Comparison of ENCODE assay signal across 29 mouse cellular contexts in the genomic region with DNA sequence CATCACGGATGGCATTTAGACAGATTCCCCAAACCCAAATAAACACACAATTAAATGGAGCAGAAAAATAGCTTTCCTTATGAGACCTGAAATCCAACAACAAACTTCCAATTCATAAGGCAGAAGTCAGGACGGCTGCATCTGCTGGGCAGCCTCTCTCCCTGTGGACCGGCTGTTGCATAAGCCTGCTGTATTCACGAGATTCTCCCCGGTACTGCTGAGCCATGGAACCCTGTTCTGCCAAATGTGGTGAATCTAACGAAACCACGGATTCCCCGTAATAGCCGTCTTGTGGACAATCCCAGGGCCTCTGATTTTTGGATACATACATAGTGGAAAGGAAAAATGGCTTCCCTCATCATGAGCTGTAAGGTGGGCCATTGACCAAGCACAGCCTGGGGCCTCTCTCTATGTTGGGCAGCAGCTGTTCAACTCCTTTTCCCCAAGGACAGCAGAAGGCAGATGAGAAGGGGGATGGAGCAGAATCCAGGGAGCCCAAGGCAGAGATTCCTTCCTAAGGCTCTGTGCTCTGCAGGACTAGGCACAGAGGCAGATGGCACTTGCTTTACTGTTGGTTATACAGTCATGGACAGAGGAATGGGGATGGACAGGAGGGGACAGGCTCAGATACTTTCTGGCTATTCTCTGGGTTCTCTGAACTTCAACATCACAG. TPM values are rescaled to one million over a fixed set of nuclear protein-coding genes. Genes with fewer than 3 reads are reported as not detected.
DNase-seq lines count a peak whose midpoint lies in the region; ATAC-seq and TF ChIP-seq lines count a peak whose summit lies in the region.
"Had no signal": no experiment of that assay in that cellular context is flagged by ENCODE, and none has a peak within 500 bp of the region (broad histone marks: within the 10 kb centered on the region; RNA-seq: fewer than 3 reads in every experiment).

No protein-coding gene starts in this region.

- H3K36me3 ChIP-seq in hindbrain, postnatal 0 days (ENCODE audit: insufficient read depth, low read length) = no peaks in the 10 kb centered on the region
- no peaks in the 10 kb centered on the region for H3K36me3 ChIP-seq in hindbrain, embryonic 12.5 days
- no peaks in the 10 kb centered on the region for H3K36me3 ChIP-seq in midbrain, postnatal 0 days (ENCODE audit: insufficient read depth, low read length)
- H3K36me3 ChIP-seq in midbrain, embryonic 15.5 days (replicated peaks) = no peaks in the 10 kb centered on the region
- H3K36me3 ChIP-seq: embryonic facial prominence, embryonic 10.5 days; forebrain, embryonic 15.5 days; G1E; heart, embryonic 12.5 days; kidney, embryonic 15.5 days had no signal

- H3K9ac ChIP-seq in hindbrain, postnatal 0 days (replicated peaks; ENCODE audit: low read length) = no peak overlapping the region
- H3K9ac ChIP-seq in hindbrain, embryonic 12.5 days = no peak overlapping the region
- H3K9ac ChIP-seq in midbrain, postnatal 0 days (replicated peaks; ENCODE audit: low read length, poor library complexity, severe bottlenecking) = no peak overlapping the region
- H3K9ac ChIP-seq in midbrain, embryonic 15.5 days = no peak overlapping the region
- H3K9ac ChIP-seq: forebrain, embryonic 15.5 days; heart, embryonic 12.5 days; kidney, embryonic 15.5 days had no signal

- 72% methylated on average over 9 of the region's 9 CpGs for WGBS in hindbrain, postnatal 0 days
- 86% methylated on average over 9 of the region's 9 CpGs for WGBS in hindbrain, embryonic 12.5 days
- WGBS in midbrain, postnatal 0 days = 84% methylated on average over 9 of the region's 9 CpGs
- WGBS in midbrain, embryonic 15.5 days = 85% methylated on average over 9 of the region's 9 CpGs

- peak; percentile 53; the same call in 1 of the 2 replicates for ATAC-seq in hindbrain, postnatal 0 days
- no peak for ATAC-seq in hindbrain, embryonic 12.5 days (ENCODE audit: low FRiP score)
- no peak for ATAC-seq in midbrain, postnatal 0 days (ENCODE audit: low FRiP score)
- no peak for ATAC-seq in midbrain, embryonic 15.5 days (replicated peaks)
- ATAC-seq: forebrain, embryonic 15.5 days; midbrain, embryonic 16.5 days had no signal

- H3K27ac ChIP-seq in hindbrain, postnatal 0 days = peak overlapping the region; percentile 5; the same call in 1 of the 2 replicates
- no peak overlapping the region for H3K27ac ChIP-seq in hindbrain, embryonic 12.5 days
- no peak overlapping the region for H3K27ac ChIP-seq in midbrain, postnatal 0 days (ENCODE audit: low read depth, low read length)
- no peak overlapping the region for H3K27ac ChIP-seq in midbrain, embryonic 15.5 days
- H3K27ac ChIP-seq: embryonic facial prominence, embryonic 10.5 days; forebrain, embryonic 15.5 days; kidney, embryonic 15.5 days had no signal

- H3K4me1 ChIP-seq in hindbrain, postnatal 0 days (ENCODE audit: insufficient read depth, low read length) = no peaks in the 10 kb centered on the region
- H3K4me1 ChIP-seq in hindbrain, embryonic 12.5 days = no peaks in the 10 kb centered on the region
- H3K4me1 ChIP-seq in midbrain, postnatal 0 days (ENCODE audit: insufficient read depth, low read length) = no peaks in the 10 kb centered on the region
- no peaks in the 10 kb centered on the region for H3K4me1 ChIP-seq in midbrain, embryonic 15.5 days
- H3K4me1 ChIP-seq: forebrain, embryonic 15.5 days; heart, embryonic 12.5 days; kidney, embryonic 15.5 days had no signal

- no peaks in the 10 kb centered on the region for H3K9me3 ChIP-seq in hindbrain, postnatal 0 days (ENCODE audit: low read length)
- H3K9me3 ChIP-seq in hindbrain, embryonic 12.5 days (replicated peaks) = no peaks in the 10 kb centered on the region
- H3K9me3 ChIP-seq in midbrain, postnatal 0 days (ENCODE audit: low read length) = no peaks in the 10 kb centered on the region
- H3K9me3 ChIP-seq in midbrain, embryonic 15.5 days = no peaks in the 10 kb centered on the region
- H3K9me3 ChIP-seq: embryonic facial prominence, embryonic 10.5 days; forebrain, embryonic 15.5 days; heart, embryonic 12.5 days; kidney, embryonic 15.5 days had no signal

- H3K4me3 ChIP-seq in hindbrain, postnatal 0 days (ENCODE audit: low read length) = no peak overlapping the region
- H3K4me3 ChIP-seq in hindbrain, embryonic 12.5 days = no peak overlapping the region
- H3K4me3 ChIP-seq in midbrain, postnatal 0 days (ENCODE audit: low read depth, low read length) = no peak overlapping the region
- H3K4me3 ChIP-seq in midbrain, embryonic 15.5 days = no peak overlapping the region
- H3K4me3 ChIP-seq: embryonic facial prominence, embryonic 10.5 days; forebrain, embryonic 15.5 days; heart, embryonic 12.5 days; kidney, embryonic 15.5 days had no signal

- TF ChIP-seq CTCF in hindbrain, postnatal 0 days (IDR thresholded peaks at IDR 0.05; ENCODE audit: low read depth) = no peak
- TF ChIP-seq CTCF in midbrain, postnatal 0 days (IDR thresholded peaks at IDR 0.05) = no peak

- DNase-seq in cerebellum, adult 9-10 months = peak; percentile 45
- no peak for DNase-seq in cerebellum, adult 8-10 months
- peak; percentile 23 for DNase-seq in hindbrain, postnatal 0 days (ENCODE audit: low spot score)
- DNase-seq in midbrain, postnatal 0 days (ENCODE audit: low spot score) = peak; percentile 48
- no peak for DNase-seq in embryo, embryonic 10 days (ENCODE audit: low spot score)
- DNase-seq: adrenal gland, adult 2 months; B cell, adult 2 months; gastrocnemius, postnatal 14 days; heart, adult 18-20 months; heart, postnatal 10 days; kidney, adult 11 months; kidney, postnatal 4 days; lung, postnatal 4 days; thymus, adult 18-20 months; thymus, postnatal 36 days had no signal

- no peaks in the 10 kb centered on the region for H3K27me3 ChIP-seq in hindbrain, postnatal 0 days (ENCODE audit: insufficient read depth, low read length)
- no peaks in the 10 kb centered on the region for H3K27me3 ChIP-seq in hindbrain, embryonic 12.5 days
- H3K27me3 ChIP-seq in midbrain, postnatal 0 days (ENCODE audit: insufficient read depth, low read length) = no peaks in the 10 kb centered on the region
- no peaks in the 10 kb centered on the region for H3K27me3 ChIP-seq in midbrain, embryonic 15.5 days (replicated peaks)
- H3K27me3 ChIP-seq: forebrain, embryonic 15.5 days; heart, embryonic 12.5 days; kidney, embryonic 15.5 days had no signal

- no peak overlapping the region for H3K4me2 ChIP-seq in hindbrain, postnatal 0 days (ENCODE audit: low read depth, low read length)
- H3K4me2 ChIP-seq in hindbrain, embryonic 12.5 days (replicated peaks) = no peak overlapping the region
- H3K4me2 ChIP-seq in midbrain, postnatal 0 days (ENCODE audit: low read depth, low read length, poor library complexity, severe bottlenecking) = no peak overlapping the region
- H3K4me2 ChIP-seq in midbrain, embryonic 15.5 days = no peak overlapping the region
- H3K4me2 ChIP-seq: forebrain, embryonic 15.5 days; heart, embryonic 12.5 days; kidney, embryonic 15.5 days had no signal

RNA-seq across cellular contexts. Expression of a gene that starts 40.2 kb away (rescaled TPM):
- 13.9 and 18.3 TPM in 2 replicates for total RNA-seq in hindbrain, postnatal 0 days (2014; rRNA removed)
- polyA plus RNA-seq in hindbrain, postnatal 0 days (2015; fragmentation: Nextera tagmentation; extraction: Ambion mirVana) = 4.3 and 5.9 TPM in 2 replicates
- polyA plus RNA-seq in hindbrain, embryonic 12.5 days (2016; fragmentation: Nextera tagmentation; extraction: Ambion mirVana) = 0.26 and 0.53 TPM in 2 replicates
- 12.9 and 14.7 TPM in 2 replicates for total RNA-seq in midbrain, postnatal 0 days (2014; rRNA removed)
- polyA plus RNA-seq in midbrain, postnatal 0 days (2015; fragmentation: Nextera tagmentation; extraction: Ambion mirVana) = 2.2 and 3.2 TPM in 2 replicates
- polyA plus RNA-seq in midbrain, embryonic 15.5 days (2015; fragmentation: Nextera tagmentation; extraction: Ambion mirVana) = 4.4 and 6.8 TPM in 2 replicates
- total RNA-seq: CH12.LX; common myeloid progenitor, adult 5-6 weeks; heart, adult 18-20 months; heart, postnatal 10 days; liver, adult 2 months had no signal
- polyA plus RNA-seq: adrenal gland, adult 2 months; G1E; kidney, embryonic 15.5 days; limb, embryonic 11.5 days; liver, adult 2 months; liver, embryonic 16.5 days; lung, embryonic 16.5 days had no signal

Comparison
In these comparisons a context has a peak if more than half of its experiments do, and no peak if none do; other contexts are left out.
1. DNase-seq: peak in cerebellum, adult 9-10 months (single experiment), hindbrain, postnatal 0 days (single experiment) and midbrain, postnatal 0 days (single experiment); none in cerebellum, adult 8-10 months (single experiment) and embryo, embryonic 10 days (single experiment).